Mouse (Mus musculus) heart, postnatal 0 days (tissue): ENCODE data around the gene Lpp.

Source experiments
- CTCF ChIP-seq: IDR thresholded peaks from 2 replicates; pipeline ENCODE4 v1.5.1; 2016; ENCODE audit warnings: antibody characterized with exemption, control low read depth, low read depth
- EP300 ChIP-seq: IDR thresholded peaks from 2 replicates; pipeline ENCODE4 v1.6.1; 2016; ENCODE audit warnings: antibody characterized with exemption, low read depth

DNA sequence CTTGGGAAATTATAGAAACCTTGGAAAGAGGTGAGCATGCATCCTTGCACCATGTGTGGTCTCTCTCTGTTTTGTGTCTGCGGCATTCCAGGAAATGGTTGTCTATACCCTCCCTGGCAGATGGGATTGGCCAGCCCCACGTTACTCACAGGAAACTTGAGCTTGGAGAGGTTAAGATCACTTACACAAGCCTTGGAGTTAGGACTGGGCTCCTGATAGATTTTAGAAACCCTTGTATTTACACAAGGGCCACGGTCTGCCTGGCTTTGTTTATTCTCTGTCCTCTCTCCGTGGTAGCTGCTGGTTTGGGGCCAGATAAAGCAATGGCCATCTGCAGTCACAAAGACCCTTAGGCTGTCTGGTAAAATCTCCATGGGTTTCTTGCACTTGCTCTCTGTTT, 61.2 kb downstream of the Lpp start:
- no peak for TF ChIP-seq CTCF
- no peak for TF ChIP-seq EP300
